Mouse (Mus musculus): ENCODE measurements around the gene Gm10912. TPM values are rescaled to one million over a fixed set of nuclear protein-coding genes. Genes with fewer than 3 reads are reported as not detected.

Gene Gm10912
- polyA plus RNA-seq, 1 experiment from 2014 or later = not detected

Other genes with a start within 250 kb of the Gm10912 start
- 20.0 and 22.6 TPM in 2 replicates for gene Lmo2, start 107.8 kb upstream of the Gm10912 start, polyA plus RNA-seq (2016; fragmentation: Nextera tagmentation; extraction: Ambion mirVana)
- gene Fbxo3, start 38.1 kb upstream of the Gm10912 start, polyA plus RNA-seq (2016; fragmentation: Nextera tagmentation; extraction: Ambion mirVana) = 54.7 and 55.0 TPM in 2 replicates
- gene 4931422A03Rik, start 37.5 kb upstream of the Gm10912 start, polyA plus RNA-seq (2016; fragmentation: Nextera tagmentation; extraction: Ambion mirVana) = 2.6 and 3.4 TPM in 2 replicates
- gene Gm10799, start 2.7 kb downstream of the Gm10912 start, polyA plus RNA-seq (2016; fragmentation: Nextera tagmentation; extraction: Ambion mirVana) = not detected in 2 replicates
- 3.4 and 4.2 TPM in 2 replicates for gene Cd59b, start 4.0 kb downstream of the Gm10912 start, polyA plus RNA-seq (2016; fragmentation: Nextera tagmentation; extraction: Ambion mirVana)
- 17.3 and 20.1 TPM in 2 replicates for gene Cd59a, start 30.0 kb downstream of the Gm10912 start, polyA plus RNA-seq (2016; fragmentation: Nextera tagmentation; extraction: Ambion mirVana)
- not detected in 2 replicates for gene A930018P22Rik, start 56.9 kb downstream of the Gm10912 start, polyA plus RNA-seq (2016; fragmentation: Nextera tagmentation; extraction: Ambion mirVana)